Mouse (Mus musculus) heart, embryonic 15.5 days (tissue): ENCODE results near the gene Fam53b. TPM values are rescaled to one million over a fixed set of nuclear protein-coding genes. Genes with fewer than 3 reads are reported as not detected.
A peak's percentile ranks its signal among the peaks of the same experiment; 100 is the strongest.

ENCODE experiments used
- ATAC-seq: fragments of 200-750 bp; cut with Nextera tagmentation; replicated peaks from 2 replicates; pipeline ENCODE4 v1.8.0; 2017; ENCODE audit warnings: low read depth, moderate TSS enrichment; ENCODE audit not compliant: insufficient number of reproducible peaks, insufficient read depth, low FRiP score
- H3K27ac ChIP-seq: fragments of 300-500 bp; sonication (generic); 2 replicates; pipeline ENCODE4 v1.5.1; 2015; ENCODE audit warnings: mild to moderate bottlenecking, inconsistent platforms
- H3K27me3 ChIP-seq: fragments of 300-500 bp; sonication (generic); 2 replicates; pipeline ENCODE4 v1.6.1; 2015; ENCODE audit warnings: inconsistent platforms
- H3K36me3 ChIP-seq: fragments of 300-500 bp; sonication (generic); 2 replicates; pipeline ENCODE4 v1.6.1; 2015; ENCODE audit warnings: mild to moderate bottlenecking, inconsistent platforms
- H3K4me1 ChIP-seq: fragments of 300-500 bp; sonication (generic); replicated peaks from 2 replicates; pipeline ENCODE4 v1.6.1; 2015; ENCODE audit warnings: inconsistent platforms
- H3K4me2 ChIP-seq: fragments of 300-500 bp; sonication (generic); 2 replicates; pipeline ENCODE4 v1.6.1; 2015; ENCODE audit warnings: inconsistent platforms, mild to moderate bottlenecking, moderate library complexity
- H3K4me3 ChIP-seq: fragments of 300-500 bp; sonication (generic); 2 replicates; pipeline ENCODE4 v1.5.1; 2015; ENCODE audit warnings: mild to moderate bottlenecking, inconsistent platforms
- H3K9ac ChIP-seq: fragments of 300-500 bp; sonication (generic); 2 replicates; pipeline ENCODE4 v1.6.1; 2015; ENCODE audit warnings: mild to moderate bottlenecking, inconsistent platforms
- H3K9me3 ChIP-seq: fragments of 300-500 bp; sonication (generic); replicated peaks from 2 replicates; pipeline ENCODE4 v1.6.1; 2016; ENCODE audit warnings: inconsistent platforms
- WGBS: fragments of 180-500 bp; shearing (Covaris S2); methylation state at CpG from one replicate; pipeline ENCODE4 v1.1.7; 2015; ENCODE audit warnings: mixed read lengths; 5-methylcytosine and 5-hydroxymethylcytosine counted together
- polyA plus RNA-seq: library from polyadenylated mRNA; unstranded; fragments of >200 nt; fragmentation: Nextera tagmentation; extraction: Ambion mirVana; gene quantifications from 2 replicates; pipeline ENCODE4 v1.2.1, GENCODE M21; 2015

Fam53b gene
- polyA plus RNA-seq, 1 experiment from 2014 or later = 14.9 TPM

DNA sequence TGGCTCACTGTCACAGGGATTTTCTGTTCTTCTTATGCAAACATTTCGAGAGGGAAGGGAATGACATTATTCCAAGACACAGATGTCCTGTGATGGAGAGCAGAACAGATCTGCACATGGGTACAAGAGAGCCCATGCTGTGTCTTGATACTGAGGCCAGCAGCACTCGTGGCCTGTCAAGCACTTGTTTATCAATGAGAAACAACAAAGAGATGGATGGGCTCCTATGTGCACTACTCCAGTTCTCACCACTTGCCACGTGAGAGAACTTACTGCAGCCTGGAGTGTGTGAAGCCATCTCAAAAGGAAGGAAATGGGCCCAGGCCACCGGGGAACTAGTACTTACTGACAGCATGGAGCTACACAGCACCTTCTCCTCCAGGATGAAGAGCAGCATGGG, 27.2 kb downstream of the Fam53b start:
- Histone ChIP-seq H3K36me3 (no peaks in the 10 kb centered on the region), H3K4me2 (no peak overlapping the region; the same call in 1 of the 2 replicates), H3K4me3 (no peak overlapping the region), H3K9ac (no peak overlapping the region), H3K9me3 (no peaks in the 10 kb centered on the region), H3K27me3 (no peaks in the 10 kb centered on the region), H3K4me1 (peaks cover 52% of the 10 kb centered on the region), H3K27ac (peak overlapping the region; percentile 73)
- ATAC-seq = no peak
- whole genome bisulfite sequencing = 22% methylated on average over 4 of the region's 4 CpGs

- Histone ChIP-seq H3K9me3 (no peaks in the 10 kb centered on the region), H3K27me3 (no peaks in the 10 kb centered on the region), H3K27ac (peak overlapping the region; percentile 73), H3K4me2 (no peak overlapping the region; the same call in 1 of the 2 replicates), H3K4me1 (peaks cover 57% of the 10 kb centered on the region), H3K36me3 (no peaks in the 10 kb centered on the region), H3K9ac (no peak overlapping the region), H3K4me3 (no peak overlapping the region)
- ATAC-seq = peak; percentile 56; the same call in 1 of the 2 replicates
- WGBS = 16% methylated on average over 7 of the region's 7 CpGs
These were observed 27.7 kb downstream of the Fam53b start for GRCm38 (mm10) chr7:132786011-132786410.

DNA sequence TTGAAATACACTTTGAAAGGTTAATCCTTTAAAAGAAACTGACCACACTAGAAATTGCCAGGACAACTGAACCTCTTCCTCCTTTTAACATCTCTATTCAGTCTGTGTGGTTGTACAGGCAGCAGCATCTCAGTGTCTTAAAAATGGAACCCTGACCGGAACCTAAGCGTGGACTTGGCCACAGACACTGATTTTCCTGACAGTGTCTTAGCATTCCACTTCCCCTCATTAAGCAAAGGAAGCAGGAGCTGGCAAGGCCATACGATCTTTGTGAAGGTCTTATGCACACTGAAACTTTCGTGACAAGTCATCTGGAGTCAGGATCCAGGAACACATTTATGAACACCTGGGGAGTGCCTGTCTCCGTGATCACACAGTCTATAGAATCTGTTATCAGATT, 29.6 kb downstream of the Fam53b start:
- Histone ChIP-seq H3K9ac (no peak overlapping the region), H3K36me3 (no peaks in the 10 kb centered on the region), H3K27me3 (no peaks in the 10 kb centered on the region), H3K27ac (no peak overlapping the region), H3K4me3 (no peak overlapping the region), H3K9me3 (no peaks in the 10 kb centered on the region), H3K4me1 (peaks cover 71% of the 10 kb centered on the region), H3K4me2 (no peak overlapping the region)
- ATAC-seq = no peak
- 71% methylated on average over 5 of the region's 5 CpGs for WGBS

GRCm38 (mm10) chr7:132781850-132782249, 31.8 kb downstream of the Fam53b start:
- Histone ChIP-seq H3K27me3 (no peaks in the 10 kb centered on the region), H3K9ac (no peak overlapping the region; the same call in 1 of the 2 replicates), H3K4me2 (peak overlapping the region; percentile 31), H3K9me3 (no peaks in the 10 kb centered on the region), H3K27ac (peak overlapping the region; percentile 59), H3K4me3 (no peak overlapping the region), H3K4me1 (peaks cover 70% of the 10 kb centered on the region), H3K36me3 (no peaks in the 10 kb centered on the region)
- WGBS = 36% methylated on average over 6 of the region's 6 CpGs
- no peak for ATAC-seq

DNA sequence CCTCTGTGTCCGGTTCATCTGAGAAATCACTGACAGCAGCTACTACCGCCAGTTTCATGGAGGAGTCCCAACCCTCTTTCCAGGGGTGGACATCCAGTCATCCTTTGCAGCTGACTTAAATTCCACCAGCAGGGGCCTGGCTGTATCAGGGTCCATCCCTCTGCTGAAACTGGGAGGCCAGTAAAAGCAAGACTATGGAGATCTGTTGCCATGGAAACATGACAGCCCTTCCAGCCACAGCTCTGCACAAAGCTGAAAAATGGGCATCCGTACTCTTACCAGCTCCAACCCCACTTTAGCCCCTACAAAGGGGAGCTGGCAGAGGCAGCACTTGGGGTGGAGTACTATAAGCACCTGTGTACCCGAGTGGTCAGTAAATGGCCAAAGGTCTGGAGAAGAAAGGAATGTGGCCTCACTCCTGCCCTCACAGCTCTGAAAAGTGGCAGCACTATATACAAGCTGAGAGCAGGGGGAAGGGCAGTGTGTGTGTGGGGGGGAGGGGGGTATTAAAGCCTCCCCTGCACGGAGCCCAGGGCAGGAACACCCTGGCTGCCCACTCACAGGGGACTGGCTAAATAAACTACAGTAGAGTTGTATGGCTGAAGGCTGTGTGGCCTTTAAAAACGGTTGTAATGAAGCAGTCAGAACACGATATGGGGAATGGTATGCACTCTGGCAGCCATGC, 32.4 kb downstream of the Fam53b start:
- ATAC-seq = no peak; the same call in 1 of the 2 replicates
- peak overlapping the region; percentile 31 for H3K4me2 ChIP-seq
- H3K36me3 ChIP-seq = 0 out of 2 replicates have a peak, but pooled peaks cover 5% of the 10 kb centered on the region
- H3K9me3 ChIP-seq = no peaks in the 10 kb centered on the region
- peak overlapping the region; percentile 59 for H3K27ac ChIP-seq
- H3K4me1 ChIP-seq = peaks cover 70% of the 10 kb centered on the region
- no peaks in the 10 kb centered on the region for H3K27me3 ChIP-seq
- no peak overlapping the region for H3K4me3 ChIP-seq
- WGBS = 39% methylated on average over 7 of the region's 7 CpGs
- H3K9ac ChIP-seq = peak overlapping the region; percentile 8; the same call in 1 of the 2 replicates

DNA sequence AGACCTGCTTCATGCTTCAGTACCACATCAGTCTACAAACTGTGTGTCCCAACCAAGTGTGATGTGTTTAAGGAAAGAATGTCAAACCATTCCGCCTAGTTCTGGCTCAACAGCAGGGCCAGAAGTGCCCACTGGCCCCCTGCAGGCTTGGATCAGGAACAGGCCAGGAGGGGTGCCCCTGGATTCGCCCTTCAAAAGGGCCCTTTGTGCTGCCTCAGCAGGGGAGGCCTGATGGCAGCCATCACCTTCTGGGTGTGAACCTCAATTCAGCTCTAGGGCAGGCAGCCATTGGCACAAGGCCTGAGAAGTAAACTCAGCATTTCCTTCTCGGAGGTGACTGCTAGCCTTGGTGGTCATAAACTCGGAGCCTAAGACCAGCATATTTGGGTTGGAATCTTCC, 33.1 kb downstream of the Fam53b start:
- Histone ChIP-seq H3K36me3 (0 out of 2 replicates have a peak, but pooled peaks cover 6% of the 10 kb centered on the region), H3K9me3 (no peaks in the 10 kb centered on the region), H3K9ac (no peak overlapping the region), H3K27me3 (no peaks in the 10 kb centered on the region), H3K4me2 (no peak overlapping the region), H3K27ac (peak overlapping the region; percentile 59), H3K4me3 (no peak overlapping the region), H3K4me1 (peaks cover 67% of the 10 kb centered on the region)
- 54% methylated on average over 4 of the region's 4 CpGs for WGBS
- 0 out of 2 replicates have a peak, but pooled peaks have one; percentile 21 for ATAC-seq

DNA sequence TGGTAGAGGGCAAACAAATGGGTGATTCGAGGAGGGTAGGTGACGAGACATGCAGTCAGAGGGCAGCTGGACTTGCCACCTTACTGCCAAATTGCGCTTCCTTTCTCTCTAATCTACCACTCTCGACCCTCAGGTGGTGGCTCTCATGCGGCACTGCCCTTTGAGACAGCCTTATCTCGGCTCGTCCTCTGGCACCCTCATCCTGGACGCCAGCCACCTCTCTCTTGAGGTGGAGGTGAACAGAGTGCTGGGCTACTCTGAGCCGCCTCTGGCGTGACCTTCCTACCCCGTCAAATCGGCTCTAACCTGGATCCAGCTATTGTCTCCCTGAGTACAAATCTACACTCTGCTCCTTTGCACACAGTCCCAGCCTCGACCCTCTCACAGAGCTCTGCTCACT, 35.1 kb downstream of the Fam53b start:
- no peak for ATAC-seq
- no peaks in the 10 kb centered on the region for H3K27me3 ChIP-seq
- H3K9ac ChIP-seq = no peak overlapping the region
- H3K4me1 ChIP-seq = peaks cover 64% of the 10 kb centered on the region
- no peaks in the 10 kb centered on the region for H3K9me3 ChIP-seq
- no peak overlapping the region for H3K4me2 ChIP-seq
- 0 out of 2 replicates have a peak, but pooled peaks cover 6% of the 10 kb centered on the region for H3K36me3 ChIP-seq
- no peak overlapping the region for H3K4me3 ChIP-seq
- WGBS = 43% methylated on average over 13 of the region's 13 CpGs
- peak overlapping the region; percentile 4; the same call in 1 of the 2 replicates for H3K27ac ChIP-seq

DNA sequence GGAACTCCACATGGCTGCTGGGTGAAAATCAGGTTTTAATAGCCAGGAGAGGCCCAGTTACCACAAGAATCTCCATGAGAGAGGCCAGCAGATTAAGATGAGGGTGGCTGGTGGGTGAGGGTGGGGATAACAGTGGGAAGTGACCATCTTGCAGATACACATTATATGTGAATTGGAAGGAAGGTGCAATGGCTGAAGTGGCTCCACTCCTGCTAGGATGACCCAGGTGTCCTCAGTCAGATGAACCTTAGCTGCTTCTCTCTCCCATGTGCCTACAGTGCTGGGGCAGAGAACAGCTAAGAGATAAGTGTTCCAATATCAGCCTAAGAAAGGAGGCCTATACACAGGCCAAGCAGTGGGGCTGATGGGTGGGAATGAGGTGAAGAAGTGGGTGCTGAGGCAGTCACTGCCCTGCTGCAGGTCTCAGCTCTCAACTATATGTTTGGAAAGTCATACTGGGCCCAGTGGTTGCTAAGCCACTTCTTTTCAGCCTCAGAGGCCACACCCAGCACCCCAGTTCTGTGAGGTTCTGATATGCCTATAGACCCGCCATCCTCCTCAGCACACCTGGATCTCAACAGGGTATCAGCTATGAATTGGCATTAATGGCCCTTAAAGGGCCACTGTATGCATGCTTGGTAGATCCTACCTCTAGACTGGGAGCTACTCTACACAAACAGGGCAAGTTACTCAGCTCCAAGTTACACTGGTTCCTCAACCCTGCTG, 35.8 kb downstream of the Fam53b start:
- no peaks in the 10 kb centered on the region for H3K27me3 ChIP-seq
- no peak for ATAC-seq
- 0 out of 2 replicates have a peak, but pooled peaks cover 6% of the 10 kb centered on the region for H3K36me3 ChIP-seq
- peaks cover 65% of the 10 kb centered on the region for H3K4me1 ChIP-seq
- H3K4me3 ChIP-seq = no peak overlapping the region
- no peak overlapping the region for H3K4me2 ChIP-seq
- H3K27ac ChIP-seq = no peak overlapping the region
- no peak overlapping the region for H3K9ac ChIP-seq
- WGBS = 89% methylated on average over 1 of the region's 1 CpGs
- H3K9me3 ChIP-seq = no peaks in the 10 kb centered on the region

- Histone ChIP-seq H3K9ac (no peak overlapping the region), H3K9me3 (no peaks in the 10 kb centered on the region), H3K4me2 (no peak overlapping the region), H3K36me3 (0 out of 2 replicates have a peak, but pooled peaks cover 6% of the 10 kb centered on the region), H3K27me3 (no peaks in the 10 kb centered on the region), H3K4me3 (no peak overlapping the region), H3K4me1 (peaks cover 63% of the 10 kb centered on the region), H3K27ac (no peak overlapping the region)
- ATAC-seq = no peak
- WGBS = 88% methylated on average over 7 of the region's 7 CpGs
These were observed 36.6 kb downstream of the Fam53b start for GRCm38 (mm10) chr7:132777117-132777516.

DNA sequence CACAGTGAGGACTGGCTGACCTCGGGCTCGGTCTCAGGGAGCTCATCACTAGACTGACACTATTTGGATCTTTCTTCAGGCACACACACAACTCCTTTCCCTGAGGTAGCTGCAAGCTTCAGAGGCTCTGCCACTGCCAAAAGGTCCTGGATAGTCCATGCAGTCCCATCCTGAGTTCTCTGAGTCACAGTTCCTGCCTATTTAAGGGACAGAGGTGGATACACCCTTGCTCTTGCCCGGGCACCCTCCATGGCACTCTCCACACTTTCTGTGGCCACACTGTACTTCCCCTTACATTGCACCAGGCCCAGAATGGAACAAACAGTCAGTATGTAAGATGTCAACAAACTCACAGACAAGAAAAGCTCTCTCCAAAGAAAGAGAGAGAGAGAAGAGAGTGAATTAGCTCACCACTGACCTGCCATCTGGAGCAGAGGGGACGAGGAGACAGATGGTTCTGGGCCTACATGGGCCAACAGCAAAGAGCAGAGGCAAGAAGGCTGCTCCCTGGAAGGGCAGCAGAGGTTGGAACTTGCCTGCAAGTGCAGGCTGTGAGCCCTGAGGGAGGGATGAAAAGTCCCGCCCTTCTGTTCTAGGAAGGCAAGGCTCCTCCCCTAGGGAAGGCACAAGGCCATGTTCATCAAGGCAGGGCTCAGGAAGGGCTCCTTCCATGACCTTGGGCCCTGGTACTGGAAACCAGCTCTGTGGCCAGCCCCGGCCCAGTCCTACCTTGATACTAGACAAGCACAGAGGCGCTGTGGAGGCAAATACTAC, 37.2 kb downstream of the Fam53b start:
- Histone ChIP-seq H3K36me3 (peaks cover 9% of the 10 kb centered on the region; the same call in 1 of the 2 replicates), H3K27ac (no peak overlapping the region), H3K9me3 (no peaks in the 10 kb centered on the region), H3K4me1 (peaks cover 57% of the 10 kb centered on the region), H3K9ac (no peak overlapping the region), H3K27me3 (no peaks in the 10 kb centered on the region), H3K4me3 (no peak overlapping the region), H3K4me2 (no peak overlapping the region)
- no peak for ATAC-seq
- WGBS = 80% methylated on average over 7 of the region's 7 CpGs

DNA sequence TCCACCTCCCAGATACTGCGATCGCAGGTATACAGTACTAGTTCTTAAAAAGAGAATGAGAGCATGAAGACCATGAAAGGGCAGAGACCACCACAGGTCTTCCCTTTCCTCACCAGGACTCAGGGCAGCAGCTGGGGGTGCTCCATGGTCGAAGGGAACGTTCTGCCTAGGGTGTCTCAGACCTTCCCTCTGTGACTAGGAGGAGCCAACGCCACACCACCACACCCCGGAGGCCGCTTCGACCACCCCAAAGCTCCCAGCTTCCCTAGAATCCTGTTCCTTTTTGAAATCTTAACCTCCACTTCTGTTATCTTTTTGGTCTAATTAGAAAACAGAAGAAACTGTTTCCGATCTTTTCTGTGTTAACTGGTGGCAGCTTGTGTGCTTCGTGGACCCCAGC, 37.8 kb downstream of the Fam53b start:
- H3K4me1 ChIP-seq = peaks cover 51% of the 10 kb centered on the region
- no peak overlapping the region for H3K4me3 ChIP-seq
- peaks cover 11% of the 10 kb centered on the region; the same call in 1 of the 2 replicates for H3K36me3 ChIP-seq
- H3K9ac ChIP-seq = no peak overlapping the region
- 92% methylated on average over 10 of the region's 10 CpGs for WGBS
- no peak overlapping the region for H3K4me2 ChIP-seq
- H3K27ac ChIP-seq = peak overlapping the region; percentile 41; the same call in 1 of the 2 replicates
- H3K9me3 ChIP-seq = no peaks in the 10 kb centered on the region
- no peak for ATAC-seq
- no peaks in the 10 kb centered on the region for H3K27me3 ChIP-seq
